Mouse (Mus musculus) ES-E14 (cell line): ENCODE data around the gene Tgfb1. TPM values are rescaled to one million over a fixed set of nuclear protein-coding genes. Genes with fewer than 3 reads are reported as not detected.
A peak's percentile ranks its signal among the peaks of the same experiment; 100 is the strongest.

Source experiments
- DNase-seq: peaks from one replicate; pipeline ENCODE4 v3.0.0-alpha.2; 2013; ENCODE audit warnings: low read depth, low spot score
- H3K27ac ChIP-seq: 2 replicates; pipeline ENCODE4 v1.5.1; 2012; ENCODE audit warnings: low read depth, mild to moderate bottlenecking, low read length, moderate library complexity, mixed read lengths; ENCODE audit not compliant: poor library complexity, insufficient read depth, severe bottlenecking
- H3K36me3 ChIP-seq: 2 replicates; pipeline ENCODE4 v1.6.1; 2012; ENCODE audit warnings: mild to moderate bottlenecking, low read length, moderate library complexity, mixed read lengths; ENCODE audit not compliant: control insufficient read depth, poor library complexity, insufficient read depth, severe bottlenecking
- H3K4me1 ChIP-seq, 2 experiments: fragments of 150-350 bp in 1 of 2; sonication (generic) in 1 of 2; 2 replicates each; pipeline ENCODE4 v1.6.1; 2012; ENCODE audit warnings: low read length in 2 of 2, mild to moderate bottlenecking in 1 of 2, mixed read lengths in 1 of 2; ENCODE audit not compliant: control insufficient read depth in 2 of 2, insufficient read depth in 2 of 2, poor library complexity in 1 of 2
- H3K4me3 ChIP-seq, 2 experiments: fragments of 150-350 bp in 1 of 2; sonication (generic) in 1 of 2; 2 replicates each; pipeline ENCODE4 v1.5.1; 2012; ENCODE audit warnings: low read length in 2 of 2, low read depth in 1 of 2, mild to moderate bottlenecking in 1 of 2, mixed read lengths in 1 of 2; ENCODE audit not compliant: insufficient read depth in 1 of 2, poor library complexity in 1 of 2, severe bottlenecking in 1 of 2
- H3K9ac ChIP-seq: 2 replicates; pipeline ENCODE4 v1.6.1; 2012; ENCODE audit warnings: low read depth, mild to moderate bottlenecking, low read length, mixed read lengths; ENCODE audit not compliant: poor library complexity, insufficient read depth, severe bottlenecking
- H3K9me3 ChIP-seq: fragments of 150-350 bp; sonication (generic); 2 replicates; pipeline ENCODE4 v1.6.1; 2012; ENCODE audit warnings: low read depth, mild to moderate bottlenecking, low read length; ENCODE audit not compliant: control insufficient read depth, insufficient read depth
- CHD2 ChIP-seq: IDR thresholded peaks from 2 replicates; pipeline ENCODE4 v1.6.1; 2014; ENCODE audit warnings: mild to moderate bottlenecking, low read depth, low read length, inconsistent platforms
- HCFC1 ChIP-seq: IDR thresholded peaks from 2 replicates; pipeline ENCODE4 v1.6.1; 2012; ENCODE audit warnings: low read length, inconsistent platforms, borderline replicate concordance; ENCODE audit not compliant: insufficient read depth
- MAFK ChIP-seq: IDR thresholded peaks from 2 replicates; pipeline ENCODE4 v1.6.1; 2014; ENCODE audit warnings: mild to moderate bottlenecking, low read depth, low read length, inconsistent platforms; ENCODE audit not compliant: insufficient read depth
- ZC3H11A ChIP-seq: IDR thresholded peaks from 2 replicates; pipeline ENCODE4 v1.6.1; 2012; ENCODE audit warnings: low read depth, mild to moderate bottlenecking, inconsistent platforms, low read length, borderline replicate concordance
- ZNF384 ChIP-seq: IDR thresholded peaks from 2 replicates; pipeline ENCODE4 v1.6.1; 2012; ENCODE audit warnings: low read depth, low read length, inconsistent platforms
- in situ Hi-C, 2 experiments: fragments of 600-800 bp; cut with MboI; formaldehyde crosslinking; loops; one replicate each; pipeline ENCODE4 v1.15.1; 2025; ENCODE audit warnings: low sequenced_read_pairs in 2 of 2, inconsistent platforms in 1 of 2; ENCODE audit not compliant: unreplicated experiment in 2 of 2
- total RNA-seq: library from RNA; depleted of rRNA; stranded (reverse); fragments of 300-350 nt; gene quantifications from 2 replicates; pipeline ENCODE4 v1.2.3, GENCODE M21; 2012

The Tgfb1 gene
- total RNA-seq, 1 experiment = 7.1 TPM

- Histone ChIP-seq H3K4me1 (peaks cover 3 to 26% of the 10 kb centered on the region in 2 experiments; a peak in 1 of 4 replicates), H3K36me3 (0 out of 2 replicates have a peak, but pooled peaks cover 2% of the 10 kb centered on the region), H3K27ac (no peak overlapping the region), H3K9ac (peak overlapping the region; percentile 27), H3K9me3 (no peaks in the 10 kb centered on the region), H3K4me3 (peak overlapping the region in 1 of 2 experiments; percentile 24; a peak in 1 of 4 replicates)
- DNase-seq = no peak
- no peak for TF ChIP-seq ZC3H11A
- TF ChIP-seq MAFK = peak; percentile 61; the same call in 1 of the 2 replicates
- TF ChIP-seq HCFC1 = no peak
- no peak for TF ChIP-seq CHD2
- TF ChIP-seq ZNF384 = no peak
- in situ Hi-C loops = no loop called here
These were observed 20.9 kb downstream of the Tgfb1 start for GRCm38 (mm10) chr7:25707581-25708292.

GRCm38 (mm10) chr7:25709961-25710360 lies 23.2 kb downstream of the Tgfb1 start:
- H3K27ac ChIP-seq = no peak overlapping the region
- no peak overlapping the region for H3K9ac ChIP-seq
- peaks cover 3 to 23% of the 10 kb centered on the region in 2 experiments; a peak in 1 of 4 replicates for H3K4me1 ChIP-seq
- TF ChIP-seq CHD2 (no peak), ZC3H11A (no peak), MAFK (no peak), ZNF384 (no peak), HCFC1 (no peak)
- H3K4me3 ChIP-seq = peak overlapping the region; percentile 27 to 29; a peak in 2 of 4 replicates
- in situ Hi-C loops = no loop called here
- H3K36me3 ChIP-seq = peaks cover 21% of the 10 kb centered on the region; the same call in 1 of the 2 replicates
- no peaks in the 10 kb centered on the region for H3K9me3 ChIP-seq
- DNase-seq = no peak

- H3K4me3 ChIP-seq = no peak overlapping the region; a peak in 2 of 4 replicates
- no peak overlapping the region for H3K27ac ChIP-seq
- peaks cover 28% of the 10 kb centered on the region; the same call in 1 of the 2 replicates for H3K36me3 ChIP-seq
- no peak for DNase-seq
- no peaks in the 10 kb centered on the region for H3K9me3 ChIP-seq
- peaks cover 3 to 20% of the 10 kb centered on the region in 2 experiments; a peak in 1 of 4 replicates for H3K4me1 ChIP-seq
- in situ Hi-C loops = no loop called here
- no peak overlapping the region; the same call in 1 of the 2 replicates for H3K9ac ChIP-seq
- no peak for TF ChIP-seq HCFC1
- no peak for TF ChIP-seq ZC3H11A
- no peak for TF ChIP-seq ZNF384
- no peak for TF ChIP-seq MAFK
- no peak for TF ChIP-seq CHD2
These were observed 23.8 kb downstream of the Tgfb1 start for GRCm38 (mm10) chr7:25710519-25711130.

GRCm38 (mm10) chr7:25711165-25711564 lies 24.4 kb downstream of the Tgfb1 start:
- Histone ChIP-seq H3K4me3 (no peak overlapping the region), H3K9ac (no peak overlapping the region), H3K36me3 (peaks cover 32% of the 10 kb centered on the region; the same call in 1 of the 2 replicates), H3K9me3 (no peaks in the 10 kb centered on the region), H3K27ac (no peak overlapping the region), H3K4me1 (peaks cover 3 to 20% of the 10 kb centered on the region in 2 experiments; a peak in 1 of 4 replicates)
- no peak for DNase-seq
- in situ Hi-C loops = no loop called here
- no peak for TF ChIP-seq ZNF384
- TF ChIP-seq ZC3H11A = no peak
- TF ChIP-seq HCFC1 = no peak
- no peak for TF ChIP-seq MAFK
- no peak for TF ChIP-seq CHD2
